9 mouse cellular contexts compared by ENCODE assay signal in the genomic region with DNA sequence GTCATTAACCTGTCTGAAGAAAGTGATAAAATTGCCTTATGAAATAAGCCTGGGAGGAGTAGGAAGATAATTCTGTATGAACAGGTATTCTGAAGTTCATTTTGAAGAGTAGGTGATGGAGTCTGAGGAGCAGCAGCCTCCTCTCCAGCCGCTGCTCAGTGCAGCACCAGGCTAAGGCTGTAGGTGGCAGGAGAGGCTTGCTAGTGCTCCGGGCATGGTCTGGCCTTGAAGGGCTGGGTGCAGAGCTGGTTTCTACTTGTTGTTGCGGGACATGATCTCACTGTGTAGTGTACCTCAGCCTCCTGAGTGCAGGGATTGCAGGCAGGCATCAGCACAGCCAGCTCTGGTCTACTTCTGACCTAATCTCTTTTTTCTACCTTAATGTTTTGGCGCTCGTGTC. TPM values are rescaled to one million over a fixed set of nuclear protein-coding genes. Genes with fewer than 3 reads are reported as not detected.
DNase-seq lines count a peak whose midpoint lies in the region; ATAC-seq and TF ChIP-seq lines count a peak whose summit lies in the region.
"Had no signal": no experiment of that assay in that cellular context is flagged by ENCODE, and none has a peak within 500 bp of the region (broad histone marks: within the 10 kb centered on the region; RNA-seq: fewer than 3 reads in every experiment).

No protein-coding gene starts in this region.

- H3K4me1 ChIP-seq in MEL (ENCODE audit: control insufficient read depth in 1 of 2, insufficient read depth in 2 of 2, low read length in 2 of 2) = no peaks in the 10 kb centered on the region
- H3K4me1 ChIP-seq in hindbrain, embryonic 13.5 days (replicated peaks) = no peaks in the 10 kb centered on the region
- H3K4me1 ChIP-seq in lung, postnatal 0 days (ENCODE audit: insufficient read depth, low read depth, low read length) = no peaks in the 10 kb centered on the region
- H3K4me1 ChIP-seq: limb, embryonic 12.5 days had no signal

- no peaks in the 10 kb centered on the region for H3K9me3 ChIP-seq in MEL (replicated peaks; ENCODE audit: insufficient read depth, low read length)
- no peaks in the 10 kb centered on the region for H3K9me3 ChIP-seq in hindbrain, embryonic 13.5 days
- H3K9me3 ChIP-seq in lung, postnatal 0 days (ENCODE audit: low read length) = no peaks in the 10 kb centered on the region
- H3K9me3 ChIP-seq: limb, embryonic 12.5 days had no signal

- H3K9ac ChIP-seq in MEL (ENCODE audit: control insufficient read depth, low read depth, low read length, poor library complexity, severe bottlenecking) = no peak overlapping the region
- no peak overlapping the region for H3K9ac ChIP-seq in hindbrain, embryonic 13.5 days
- no peak overlapping the region for H3K9ac ChIP-seq in lung, postnatal 0 days (replicated peaks; ENCODE audit: low read depth)
- H3K9ac ChIP-seq: limb, embryonic 12.5 days had no signal

- H3K79me2 ChIP-seq in MEL (ENCODE audit: control insufficient read depth, insufficient read depth, low read length, poor library complexity) = no peaks in the 10 kb centered on the region

- peak; percentile 16 to 30 (median 24); a peak in 2 of 6 replicates for TF ChIP-seq CTCF in MEL (IDR thresholded peaks at IDR 0.05 in 2 of 3, conservative IDR thresholded peaks at IDR 0.05 in 1 of 3; ENCODE audit: control insufficient read depth in 1 of 3, insufficient read depth in 1 of 3, low read depth in 2 of 3, low read length in 3 of 3, poor library complexity in 1 of 3, severe bottlenecking in 1 of 3)
- peak; percentile 85 for TF ChIP-seq CTCF in lung, postnatal 0 days (IDR thresholded peaks at IDR 0.05)

- no peak overlapping the region for H3K4me3 ChIP-seq in MEL (ENCODE audit: control insufficient read depth in 1 of 2, insufficient read depth in 1 of 2, low read depth in 2 of 2, low read length in 2 of 2)
- no peak overlapping the region for H3K4me3 ChIP-seq in hindbrain, embryonic 13.5 days
- no peak overlapping the region for H3K4me3 ChIP-seq in lung, postnatal 0 days (ENCODE audit: low read depth, low read length)
- H3K4me3 ChIP-seq: limb, embryonic 12.5 days had no signal

- DNase-seq in MEL (ENCODE audit: low read depth, low spot score) = peak; percentile 28
- DNase-seq in adrenal gland, postnatal 4 days (ENCODE audit: low spot score in 2 of 2) = peak; percentile 48 to 59
- peak; percentile 30 to 78 for DNase-seq in frontal cortex, adult 2 months (ENCODE audit: extremely low spot score in 1 of 2, low spot score in 1 of 2)
- DNase-seq in layer of hippocampus, adult 9-11 months = peak; percentile 33
- peak; percentile 62 for DNase-seq in lung, postnatal 0 days (ENCODE audit: low spot score)
- peak; percentile 24 for DNase-seq in retina, postnatal 7 days (ENCODE audit: low read depth, low spot score)
- peak; percentile 59 for DNase-seq in yolk sac, embryonic 10.5 days (ENCODE audit: low spot score)

- no peak for TF ChIP-seq EP300 in MEL (IDR thresholded peaks at IDR 0.05; ENCODE audit: low read depth in 1 of 2, low read length in 2 of 2)
- TF ChIP-seq EP300 in lung, postnatal 0 days (IDR thresholded peaks at IDR 0.05) = no peak

- peak; percentile 57; the same call in 1 of the 2 replicates for ATAC-seq in hindbrain, embryonic 13.5 days (ENCODE audit: low FRiP score)
- peak; percentile 88 for ATAC-seq in lung, postnatal 0 days

- TF ChIP-seq RAD21 in MEL (IDR thresholded peaks at IDR 0.05; ENCODE audit: low read depth, low read length) = peak; percentile 37

- H3K4me2 ChIP-seq in hindbrain, embryonic 13.5 days = no peak overlapping the region
- no peak overlapping the region for H3K4me2 ChIP-seq in lung, postnatal 0 days (replicated peaks; ENCODE audit: low read depth, low read length)
- H3K4me2 ChIP-seq: limb, embryonic 12.5 days had no signal

- WGBS in hindbrain, embryonic 13.5 days = 82% methylated on average over 5 of the region's 5 CpGs
- 67% methylated on average over 5 of the region's 5 CpGs for WGBS in lung, postnatal 0 days

- no peaks in the 10 kb centered on the region for H3K27me3 ChIP-seq in MEL (ENCODE audit: control insufficient read depth in 1 of 2, insufficient read depth in 2 of 2, low read length in 2 of 2)
- H3K27me3 ChIP-seq in hindbrain, embryonic 13.5 days = no peaks in the 10 kb centered on the region
- H3K27me3 ChIP-seq in lung, postnatal 0 days (replicated peaks; ENCODE audit: insufficient read depth, low read length) = no peaks in the 10 kb centered on the region
- H3K27me3 ChIP-seq: limb, embryonic 12.5 days had no signal

- no peak overlapping the region for H3K27ac ChIP-seq in MEL (ENCODE audit: control insufficient read depth, low read depth, low read length)
- H3K27ac ChIP-seq in hindbrain, embryonic 13.5 days = no peak overlapping the region
- no peak overlapping the region for H3K27ac ChIP-seq in lung, postnatal 0 days (ENCODE audit: low read length)
- H3K27ac ChIP-seq: limb, embryonic 12.5 days had no signal

- no peak for TF ChIP-seq POLR2A in MEL (IDR thresholded peaks at IDR 0.05; ENCODE audit: control insufficient read depth in 1 of 2, insufficient read depth in 1 of 2, low read depth in 1 of 2, low read length in 2 of 2, poor library complexity in 1 of 2)

- H3K36me3 ChIP-seq in MEL (ENCODE audit: control insufficient read depth in 1 of 2, insufficient read depth in 2 of 2, low read length in 2 of 2) = peaks cover 0 to 23% of the 10 kb centered on the region in 2 experiments; a peak in 2 of 4 replicates
- peaks cover 76% of the 10 kb centered on the region for H3K36me3 ChIP-seq in hindbrain, embryonic 13.5 days
- peaks cover 18% of the 10 kb centered on the region for H3K36me3 ChIP-seq in lung, postnatal 0 days (ENCODE audit: insufficient read depth, low read length)

TF ChIP-seq in MEL, 35 proteins besides CTCF, POLR2A, EP300 and RAD21:
- TF ChIP-seq GABPA (IDR thresholded peaks at IDR 0.05; ENCODE audit: low read depth, low read length) (no peak), USF1 (IDR thresholded peaks at IDR 0.05; ENCODE audit: low read depth, low read length) (no peak), POLR2AphosphoS2 (IDR thresholded peaks at IDR 0.05; ENCODE audit: low read length) (no peak), MYC (IDR thresholded peaks at IDR 0.05; ENCODE audit: low read depth, low read length) (no peak), UBTF (IDR thresholded peaks at IDR 0.05; ENCODE audit: borderline replicate concordance, insufficient read depth, low read depth, low read length) (no peak), RCOR1 (IDR thresholded peaks at IDR 0.05; ENCODE audit: low read depth, low read length) (no peak), KAT2A (conservative IDR thresholded peaks at IDR 0.05; ENCODE audit: low read depth, low read length) (no peak)

RNA-seq across cellular contexts. Expression of gene Nol10, which starts 18.7 kb away (rescaled TPM):
- total RNA-seq in MEL (2012; rRNA removed) = 19.2 and 21.6 TPM in 2 replicates
- polyA plus RNA-seq in MEL (2012; ENCODE audit: insufficient read depth in 1 of 2, insufficient read length in 2 of 2, low read depth in 1 of 2, low replicate concordance in 2 of 2, missing spikeins in 1 of 2) = 100 to 1,000 TPM in 1 of 2 experiments, 10 to 100 TPM in 1; 44.2 to 128 TPM
- 10 to 100 TPM; 15.3 to 15.4 TPM for total RNA-seq in adrenal gland, postnatal 4 days (2021)
- 15.4 TPM in 2 replicates for polyA plus RNA-seq in frontal cortex, adult 2 months (2012; rRNA removed)
- 20.8 and 22.1 TPM in 2 replicates for polyA plus RNA-seq in hindbrain, embryonic 13.5 days (2015; fragmentation: Nextera tagmentation; extraction: Ambion mirVana)
- 7.4 and 7.9 TPM in 2 replicates for polyA plus RNA-seq in lung, postnatal 0 days (2015; fragmentation: Nextera tagmentation; extraction: Ambion mirVana)

RNA-seq across cellular contexts. Expression of gene Atp6v1c2, which starts 37.8 kb away (rescaled TPM):
- not detected in 2 replicates for total RNA-seq in MEL (2012; rRNA removed)
- polyA plus RNA-seq in MEL (2012; ENCODE audit: insufficient read depth in 1 of 2, insufficient read length in 2 of 2, low read depth in 1 of 2, low replicate concordance in 2 of 2, missing spikeins in 1 of 2) = not detected
- 1 to 10 TPM; 1.3 to 2.2 TPM for total RNA-seq in adrenal gland, postnatal 4 days (2021)
- 1.2 and 2.9 TPM in 2 replicates for polyA plus RNA-seq in frontal cortex, adult 2 months (2012; rRNA removed)
- 0.26 and 0.50 TPM in 2 replicates for polyA plus RNA-seq in hindbrain, embryonic 13.5 days (2015; fragmentation: Nextera tagmentation; extraction: Ambion mirVana)
- 55.6 and 56.4 TPM in 2 replicates for polyA plus RNA-seq in lung, postnatal 0 days (2015; fragmentation: Nextera tagmentation; extraction: Ambion mirVana)

Comparison
In these comparisons a context has a peak if more than half of its experiments do, and no peak if none do; other contexts are left out.
1. RNA of gene Atp6v1c2, which starts 37.8 kb away (polyA plus RNA-seq): 55.6 to 56.4 TPM in lung, postnatal 0 days; 1.2 to 2.9 TPM in frontal cortex, adult 2 months, 0.26 to 0.50 TPM in hindbrain, embryonic 13.5 days and not detected in MEL; every median in the first group is over 10 times any median in the second.
2. Peak in every context shown above with its lines, with median percentiles within 50 percentile points of each other: DNase-seq.